Comparison of ENCODE assay signal across 21 mouse cellular contexts in the genomic region with DNA sequence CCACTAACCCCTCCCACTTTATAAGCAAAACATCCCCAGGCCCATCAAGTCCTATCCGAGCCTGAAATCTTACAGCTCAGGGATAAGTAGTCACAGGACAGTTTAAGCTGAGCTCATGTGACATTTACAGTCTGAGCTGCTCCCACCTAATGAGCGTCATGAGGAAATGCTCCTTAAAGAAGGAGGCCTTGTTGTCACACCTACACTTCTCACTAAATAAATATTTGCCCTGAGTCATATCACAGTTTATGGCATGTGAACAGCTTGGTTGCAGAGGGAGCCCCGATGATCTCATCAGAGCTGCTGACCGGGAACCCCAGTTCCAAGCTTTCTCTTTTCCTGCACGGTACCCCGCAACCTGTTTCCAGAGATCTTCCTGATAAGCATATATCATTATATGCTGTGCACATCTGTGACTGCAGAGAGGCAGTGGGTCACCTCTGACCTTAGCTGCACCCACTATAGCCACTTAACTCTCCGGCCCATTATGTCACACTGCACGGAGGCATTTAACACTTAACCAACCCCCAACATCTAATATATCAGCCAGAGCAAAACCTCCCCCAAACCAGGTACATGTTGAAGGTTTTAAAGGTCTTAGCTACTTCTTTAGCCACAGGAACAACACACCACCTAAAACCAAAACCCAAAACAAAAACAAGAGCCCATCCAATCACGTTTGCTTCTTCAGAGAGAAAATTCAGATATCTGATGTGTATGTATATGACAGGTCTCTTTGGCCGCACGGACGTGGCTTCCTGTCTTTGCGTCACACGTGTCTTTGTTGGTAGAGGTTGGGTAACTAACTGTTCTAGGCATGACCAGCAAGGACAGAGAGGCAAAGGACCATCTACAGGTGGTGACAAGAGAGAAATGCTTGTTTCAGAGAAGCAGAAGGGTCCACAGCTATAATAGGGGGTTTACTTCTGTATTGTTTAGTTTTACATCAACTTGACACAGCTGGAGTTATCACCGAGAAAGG. TPM values are rescaled to one million over a fixed set of nuclear protein-coding genes. Genes with fewer than 3 reads are reported as not detected.
DNase-seq lines count a peak whose midpoint lies in the region; ATAC-seq lines count a peak whose summit lies in the region.
"Had no signal": no experiment of that assay in that cellular context is flagged by ENCODE, and none has a peak within 500 bp of the region (broad histone marks: within the 10 kb centered on the region; RNA-seq: fewer than 3 reads in every experiment).

No protein-coding gene starts in this region.

- H3K27me3 ChIP-seq in intestine, embryonic 16.5 days (replicated peaks; ENCODE audit: control insufficient read depth, insufficient read depth, low read length): no peaks in the 10 kb centered on the region
- H3K27me3 ChIP-seq in liver, embryonic 16.5 days (ENCODE audit: control insufficient read depth, insufficient read depth, low read depth, low read length): no peaks in the 10 kb centered on the region
- no peaks in the 10 kb centered on the region for H3K27me3 ChIP-seq in stomach, embryonic 15.5 days (replicated peaks)
- H3K27me3 ChIP-seq in hindbrain, embryonic 13.5 days: peaks cover 9% of the 10 kb centered on the region; the same call in 1 of the 2 replicates
- H3K27me3 ChIP-seq: embryonic facial prominence, embryonic 12.5 days; heart, embryonic 13.5 days; neural tube, embryonic 12.5 days had no signal

- H3K9me3 ChIP-seq in intestine, embryonic 16.5 days (ENCODE audit: control insufficient read depth, low read length): no peaks in the 10 kb centered on the region
- no peaks in the 10 kb centered on the region for H3K9me3 ChIP-seq in liver, embryonic 16.5 days (replicated peaks; ENCODE audit: control insufficient read depth, low read length)
- no peaks in the 10 kb centered on the region for H3K9me3 ChIP-seq in stomach, embryonic 15.5 days
- no peaks in the 10 kb centered on the region for H3K9me3 ChIP-seq in hindbrain, embryonic 13.5 days
- H3K9me3 ChIP-seq: embryonic facial prominence, embryonic 12.5 days; heart, embryonic 13.5 days; midbrain, embryonic 10.5 days; neural tube, embryonic 12.5 days had no signal

- H3K4me1 ChIP-seq in intestine, embryonic 16.5 days (ENCODE audit: control insufficient read depth, insufficient read depth, low read length): peaks cover 20% of the 10 kb centered on the region
- peaks cover 69% of the 10 kb centered on the region for H3K4me1 ChIP-seq in liver, embryonic 16.5 days (ENCODE audit: control insufficient read depth, low read depth, low read length)
- H3K4me1 ChIP-seq in stomach, embryonic 15.5 days: no peaks in the 10 kb centered on the region
- H3K4me1 ChIP-seq in hindbrain, embryonic 13.5 days (replicated peaks): no peaks in the 10 kb centered on the region
- H3K4me1 ChIP-seq: embryonic facial prominence, embryonic 12.5 days; neural tube, embryonic 12.5 days had no signal

- no peak overlapping the region for H3K4me3 ChIP-seq in intestine, embryonic 16.5 days (ENCODE audit: low read length)
- no peak overlapping the region for H3K4me3 ChIP-seq in liver, embryonic 16.5 days (ENCODE audit: low read depth, low read length)
- no peak overlapping the region for H3K4me3 ChIP-seq in stomach, embryonic 15.5 days (replicated peaks)
- H3K4me3 ChIP-seq in hindbrain, embryonic 13.5 days: no peak overlapping the region
- H3K4me3 ChIP-seq: embryonic facial prominence, embryonic 12.5 days; heart, embryonic 13.5 days; midbrain, embryonic 10.5 days; neural tube, embryonic 12.5 days had no signal

- no peaks in the 10 kb centered on the region for H3K36me3 ChIP-seq in intestine, embryonic 16.5 days (ENCODE audit: control insufficient read depth, insufficient read depth, low read length)
- no peaks in the 10 kb centered on the region for H3K36me3 ChIP-seq in liver, embryonic 16.5 days (ENCODE audit: control insufficient read depth, insufficient read depth)
- H3K36me3 ChIP-seq in stomach, embryonic 15.5 days: no peaks in the 10 kb centered on the region
- no peaks in the 10 kb centered on the region for H3K36me3 ChIP-seq in hindbrain, embryonic 13.5 days
- H3K36me3 ChIP-seq: embryonic facial prominence, embryonic 12.5 days; heart, embryonic 13.5 days; midbrain, embryonic 10.5 days; neural tube, embryonic 12.5 days had no signal

- H3K9ac ChIP-seq in intestine, embryonic 16.5 days (ENCODE audit: low read depth, low read length): no peak overlapping the region
- H3K9ac ChIP-seq in liver, embryonic 16.5 days (ENCODE audit: low read depth, low read length): peak overlapping the region; percentile 10; the same call in 1 of the 2 replicates
- H3K9ac ChIP-seq in stomach, embryonic 15.5 days: no peak overlapping the region
- no peak overlapping the region for H3K9ac ChIP-seq in hindbrain, embryonic 13.5 days
- H3K9ac ChIP-seq: embryonic facial prominence, embryonic 12.5 days; heart, embryonic 13.5 days; neural tube, embryonic 12.5 days had no signal

- 65% methylated on average over 15 of the region's 15 CpGs for WGBS in intestine, embryonic 16.5 days
- WGBS in liver, embryonic 16.5 days (ENCODE audit: insufficient replicate concordance): 74% methylated on average over 15 of the region's 15 CpGs
- 68% methylated on average over 15 of the region's 15 CpGs for WGBS in stomach, embryonic 15.5 days
- WGBS in hindbrain, embryonic 13.5 days: 92% methylated on average over 15 of the region's 15 CpGs

- DNase-seq in lung, adult 18-20 months: peak; percentile 31 to 52
- DNase-seq in lung, postnatal 4 days: no peak
- DNase-seq in adipocyte (ENCODE audit: low spot score): no peak
- DNase-seq in layer of hippocampus, postnatal 25 days (ENCODE audit: extremely low spot score in 1 of 2, low spot score in 1 of 2): no peak
- DNase-seq: adrenal gland, postnatal 36 days; cerebellum, adult 2 months; heart, postnatal 36 days; right cerebral cortex, postnatal 14 days; thymus, adult 2 months had no signal

- peak overlapping the region; percentile 82 for H3K27ac ChIP-seq in intestine, embryonic 16.5 days (ENCODE audit: low read length)
- H3K27ac ChIP-seq in liver, embryonic 16.5 days (ENCODE audit: low read length): peak overlapping the region; percentile 98
- H3K27ac ChIP-seq in stomach, embryonic 15.5 days: peak overlapping the region; percentile 13; the same call in 1 of the 2 replicates
- H3K27ac ChIP-seq in hindbrain, embryonic 13.5 days: no peak overlapping the region
- H3K27ac ChIP-seq: embryonic facial prominence, embryonic 12.5 days; heart, embryonic 13.5 days; hindbrain, postnatal 0 days; midbrain, embryonic 10.5 days; neural tube, embryonic 12.5 days had no signal

- H3K4me2 ChIP-seq in intestine, embryonic 16.5 days (ENCODE audit: low read depth, low read length): peak overlapping the region; percentile 30
- peak overlapping the region; percentile 6; the same call in 1 of the 2 replicates for H3K4me2 ChIP-seq in liver, embryonic 16.5 days (ENCODE audit: low read depth, low read length)
- H3K4me2 ChIP-seq in stomach, embryonic 15.5 days: peak overlapping the region; percentile 16; the same call in 1 of the 2 replicates
- H3K4me2 ChIP-seq in hindbrain, embryonic 13.5 days: no peak overlapping the region
- H3K4me2 ChIP-seq: embryonic facial prominence, embryonic 12.5 days; neural tube, embryonic 12.5 days had no signal

- ATAC-seq in intestine, embryonic 16.5 days: peak; percentile 88
- no peak for ATAC-seq in liver, embryonic 16.5 days (ENCODE audit: low read depth)
- ATAC-seq in stomach, embryonic 15.5 days (ENCODE audit: insufficient read depth, low FRiP score, low read depth): peak; percentile 61
- no peak for ATAC-seq in hindbrain, embryonic 13.5 days (ENCODE audit: low FRiP score)
- ATAC-seq: activated CD4-positive, CD25-positive, alpha-beta regulatory T cell, adult 4 months; hindbrain, postnatal 0 days; Patski had no signal

RNA-seq across cellular contexts. Expression of a gene that starts 37.8 kb away (rescaled TPM):
- 35.2 and 37.5 TPM in 2 replicates for polyA plus RNA-seq in intestine, embryonic 16.5 days (2015; fragmentation: Nextera tagmentation; extraction: Ambion mirVana)
- 20.3 and 20.5 TPM in 2 replicates for polyA plus RNA-seq in liver, embryonic 16.5 days (2015; fragmentation: Nextera tagmentation; extraction: Ambion mirVana)
- polyA plus RNA-seq in stomach, embryonic 15.5 days (2015; fragmentation: Nextera tagmentation; extraction: Ambion mirVana): 49.9 and 55.2 TPM in 2 replicates
- 10 to 100 TPM; 31.4 to 39.5 TPM for total RNA-seq in layer of hippocampus, postnatal 25 days (2021)
- polyA plus RNA-seq in hindbrain, embryonic 13.5 days (2015; fragmentation: Nextera tagmentation; extraction: Ambion mirVana): 56.7 and 59.4 TPM in 2 replicates

RNA-seq across cellular contexts. Expression of a gene that starts 40.7 kb away (rescaled TPM):
- polyA plus RNA-seq in intestine, embryonic 16.5 days (2015; fragmentation: Nextera tagmentation; extraction: Ambion mirVana): 22.1 and 26.1 TPM in 2 replicates
- 8.3 and 8.7 TPM in 2 replicates for polyA plus RNA-seq in liver, embryonic 16.5 days (2015; fragmentation: Nextera tagmentation; extraction: Ambion mirVana)
- 4.7 and 5.3 TPM in 2 replicates for polyA plus RNA-seq in stomach, embryonic 15.5 days (2015; fragmentation: Nextera tagmentation; extraction: Ambion mirVana)
- 10 to 100 TPM; 63.7 to 64.4 TPM for total RNA-seq in layer of hippocampus, postnatal 25 days (2021)
- polyA plus RNA-seq in hindbrain, embryonic 13.5 days (2015; fragmentation: Nextera tagmentation; extraction: Ambion mirVana): 1.5 and 1.7 TPM in 2 replicates
- polyA plus RNA-seq: liver, adult 2 months had no signal

Comparison
In these comparisons a context has a peak if more than half of its experiments do, and no peak if none do; other contexts are left out.
1. DNase-seq: peak in lung, adult 18-20 months (2 of 2); none in lung, postnatal 4 days (0 of 2), adipocyte (single experiment) and layer of hippocampus, postnatal 25 days (0 of 2).
2. ATAC-seq: peak in intestine, embryonic 16.5 days (single experiment) and stomach, embryonic 15.5 days (single experiment); none in liver, embryonic 16.5 days (single experiment) and hindbrain, embryonic 13.5 days (single experiment).